Comparison of ENCODE assay signal across 8 mouse cellular contexts in genomic region chr15:99668881-99669280, GRCm38 (mm10). TPM values are rescaled to one million over a fixed set of nuclear protein-coding genes. Genes with fewer than 3 reads are reported as not detected.
DNase-seq lines count a peak whose midpoint lies in the region; ATAC-seq and TF ChIP-seq lines count a peak whose summit lies in the region.

No protein-coding gene starts in this region.

- 9% methylated on average over 12 of the region's 12 CpGs for WGBS in bone marrow, adult 2 months
- 3% methylated on average over 12 of the region's 12 CpGs for WGBS in heart, postnatal 0 days

- H3K4me2 ChIP-seq in CH12.LX (ENCODE audit: insufficient read depth, low read depth, poor library complexity, severe bottlenecking): no peak overlapping the region
- H3K4me2 ChIP-seq in heart, postnatal 0 days (ENCODE audit: low read depth, low read length): no peak overlapping the region

- H3K9me3 ChIP-seq in CH12.LX (replicated peaks; ENCODE audit: low read length): peaks cover 4% of the 10 kb centered on the region
- no peaks in the 10 kb centered on the region for H3K9me3 ChIP-seq in heart, postnatal 0 days (replicated peaks; ENCODE audit: control insufficient read depth, low read length)

- no peak for TF ChIP-seq EP300 in CH12.LX (IDR thresholded peaks at IDR 0.05; ENCODE audit: low read length)
- TF ChIP-seq EP300 in heart, postnatal 0 days (IDR thresholded peaks at IDR 0.05; ENCODE audit: low read depth): no peak

- ATAC-seq in heart, postnatal 0 days (ENCODE audit: insufficient read depth, low read depth): peak; percentile 42; the same call in 1 of the 2 replicates

- TF ChIP-seq POLR2A in CH12.LX (IDR thresholded peaks at IDR 0.05; ENCODE audit: low read depth, low read length): no peak
- no peak for TF ChIP-seq POLR2A in bone marrow, adult 2 months (IDR thresholded peaks at IDR 0.05; ENCODE audit: borderline replicate concordance, control insufficient read depth, low read depth, low read length)

- H3K4me1 ChIP-seq in CH12.LX (ENCODE audit: control insufficient read depth in 1 of 2, insufficient read depth in 2 of 2): peaks cover 0 to 14% of the 10 kb centered on the region in 2 experiments; a peak in 2 of 4 replicates
- peaks cover 3% of the 10 kb centered on the region for H3K4me1 ChIP-seq in bone marrow, adult 2 months (ENCODE audit: control insufficient read depth, insufficient read depth, low read length)
- H3K4me1 ChIP-seq in heart, postnatal 0 days (ENCODE audit: control insufficient read depth, insufficient read depth): peaks cover 13% of the 10 kb centered on the region; the same call in 1 of the 2 replicates

- in situ Hi-C loops in CH12.LX (cut with MboI; ENCODE audit: low pct_ligation_motif_present, low pct_unique_long_range_greater_than_20kb, low sequenced_read_pairs): loop anchor here (5.0 kb wide), 1 partner anchor 72 kb away; no protein-coding TSS in a partner anchor

- peak; percentile 92 to 98 for TF ChIP-seq CTCF in CH12.LX (conservative IDR thresholded peaks at IDR 0.05 in 1 of 2, IDR thresholded peaks at IDR 0.05 in 1 of 2; ENCODE audit: low read depth in 2 of 2, low read length in 2 of 2)
- peak; percentile 89 for TF ChIP-seq CTCF in bone marrow, adult 2 months (IDR thresholded peaks at IDR 0.05; ENCODE audit: control insufficient read depth, insufficient read depth, low read length)
- TF ChIP-seq CTCF in heart, postnatal 0 days (IDR thresholded peaks at IDR 0.05; ENCODE audit: low read depth): peak; percentile 95
- peak; percentile 100 for TF ChIP-seq CTCF in layer of hippocampus, adult 2 months (conservative IDR thresholded peaks at IDR 0.05)

- no peak overlapping the region for H3K27ac ChIP-seq in CH12.LX (ENCODE audit: insufficient read depth, low read depth)
- H3K27ac ChIP-seq in bone marrow, adult 2 months (ENCODE audit: control insufficient read depth, insufficient read depth, low read depth, low read length, poor library complexity): no peak overlapping the region
- no peak overlapping the region for H3K27ac ChIP-seq in heart, postnatal 0 days (ENCODE audit: low read depth)
- H3K27ac ChIP-seq in layer of hippocampus, adult 2 months: no peak overlapping the region

- H3K27me3 ChIP-seq in CH12.LX (replicated peaks): peaks cover 71% of the 10 kb centered on the region
- peaks cover 77% of the 10 kb centered on the region for H3K27me3 ChIP-seq in heart, postnatal 0 days (ENCODE audit: control insufficient read depth, insufficient read depth, low read length)

- H3K79me2 ChIP-seq in CH12.LX (replicated peaks; ENCODE audit: control insufficient read depth, extremely low read depth, insufficient read depth, poor library complexity, severe bottlenecking): no peaks in the 10 kb centered on the region

- DNase-seq in CH12.LX (ENCODE audit: extremely low read depth): peak; percentile 61
- peak; percentile 37 for DNase-seq in fibroblast of lung, adult 2 months (ENCODE audit: low read depth)
- DNase-seq in heart, postnatal 0 days (ENCODE audit: low spot score): peak; percentile 67
- peak; percentile 58 to 72 for DNase-seq in layer of hippocampus, adult 2 months (ENCODE audit: low spot score in 2 of 2)
- peak; percentile 79 for DNase-seq in lung, postnatal 25 days (ENCODE audit: low spot score)
- DNase-seq in retina, embryonic 14.5 days (ENCODE audit: low spot score): peak; percentile 87
- DNase-seq in thymus, postnatal 4 days: peak; percentile 86

- dilution Hi-C loops in CH12.LX (cut with MboI; ENCODE audit: extremely low pct_ligation_motif_present, extremely low pct_unique_long_range_greater_than_20kb, low sequenced_read_pairs): no loop called here

- no peak overlapping the region for H3K9ac ChIP-seq in CH12.LX (ENCODE audit: insufficient read depth, low read depth)
- no peak overlapping the region for H3K9ac ChIP-seq in heart, postnatal 0 days (replicated peaks; ENCODE audit: low read depth, low read length)

- peak; percentile 83 for TF ChIP-seq RAD21 in CH12.LX (IDR thresholded peaks at IDR 0.05; ENCODE audit: low read depth, low read length)

- H3K4me3 ChIP-seq in CH12.LX (replicated peaks in 1 of 3; ENCODE audit: low read depth in 2 of 3, low read length in 2 of 3, poor library complexity in 1 of 3): no peak overlapping the region
- H3K4me3 ChIP-seq in bone marrow, adult 2 months (replicated peaks; ENCODE audit: control insufficient read depth, low read depth, low read length): no peak overlapping the region
- no peak overlapping the region for H3K4me3 ChIP-seq in heart, postnatal 0 days (ENCODE audit: low read depth, low read length)
- no peak overlapping the region for H3K4me3 ChIP-seq in layer of hippocampus, adult 2 months

- H3K36me3 ChIP-seq in CH12.LX (replicated peaks in 1 of 2; ENCODE audit: control insufficient read depth in 1 of 2, insufficient read depth in 1 of 2, low read length in 1 of 2): no peaks in the 10 kb centered on the region
- no peaks in the 10 kb centered on the region for H3K36me3 ChIP-seq in heart, postnatal 0 days (replicated peaks; ENCODE audit: control insufficient read depth, insufficient read depth, low read length)

TF ChIP-seq in CH12.LX, 34 proteins besides CTCF, POLR2A, EP300 and RAD21:
- peak; percentile 37; the same call in 1 of the 2 replicates for TF ChIP-seq MXI1 (IDR thresholded peaks at IDR 0.05; ENCODE audit: low read depth, low read length)
- TF ChIP-seq IRF4 (IDR thresholded peaks at IDR 0.05; ENCODE audit: low read depth, low read length): peak; percentile 15; the same call in 1 of the 2 replicates
- peak; percentile 99 for TF ChIP-seq SMC3 (IDR thresholded peaks at IDR 0.05; ENCODE audit: low read depth, low read length)
- peak; percentile 76 for TF ChIP-seq ZC3H11A (IDR thresholded peaks at IDR 0.05; ENCODE audit: low read depth, low read length)
- TF ChIP-seq ELF1 (IDR thresholded peaks at IDR 0.05; ENCODE audit: low read depth, low read length): no peak; the same call in 1 of the 2 replicates
- peak; percentile 33; the same call in 1 of the 2 replicates for TF ChIP-seq NELFE (IDR thresholded peaks at IDR 0.05; ENCODE audit: low read depth, low read length)

RNA-seq across cellular contexts. Expression of gene Asic1, which starts 1.3 kb away (rescaled TPM):
- total RNA-seq in CH12.LX (2012; rRNA removed): 0.46 and 0.47 TPM in 2 replicates
- total RNA-seq in CH12.LX (2014; rRNA removed): not detected in 2 replicates
- polyA plus RNA-seq in CH12.LX (2012; ENCODE audit: insufficient read length, low read depth): 0.80 and 0.94 TPM in 2 replicates
- 4.7 TPM in 1 of 2 replicates, not detected in the other for polyA plus RNA-seq in bone marrow, adult 2 months (2011; ENCODE audit: insufficient read depth, insufficient read length, low replicate concordance, missing spikeins)
- 0.11 and 0.93 TPM in 2 replicates for total RNA-seq in heart, postnatal 0 days (2014; rRNA removed; ENCODE audit: low replicate concordance)
- 1.1 and 1.3 TPM in 2 replicates for polyA plus RNA-seq in heart, postnatal 0 days (2015; fragmentation: Nextera tagmentation; extraction: Ambion mirVana)
- total RNA-seq in layer of hippocampus, adult 2 months (2021): 10 to 100 TPM; 33.9 to 37.3 TPM

RNA-seq across cellular contexts. Expression of gene Racgap1, which starts 17.4 kb away (rescaled TPM):
- total RNA-seq in CH12.LX (2012; rRNA removed) (97.9 and 108 TPM in 2 replicates), CH12.LX (2014; rRNA removed) (130 and 143 TPM in 2 replicates)
- polyA plus RNA-seq in CH12.LX (2012; ENCODE audit: insufficient read length, low read depth): 131 and 151 TPM in 2 replicates
- 57.9 and 66.4 TPM in 2 replicates for polyA plus RNA-seq in bone marrow, adult 2 months (2011; ENCODE audit: insufficient read depth, insufficient read length, low replicate concordance, missing spikeins)
- total RNA-seq in heart, postnatal 0 days (2014; rRNA removed; ENCODE audit: low replicate concordance): 59.2 and 124 TPM in 2 replicates
- 34.5 and 36.8 TPM in 2 replicates for polyA plus RNA-seq in heart, postnatal 0 days (2015; fragmentation: Nextera tagmentation; extraction: Ambion mirVana)
- total RNA-seq in layer of hippocampus, adult 2 months (2021): 1 to 10 TPM; 5.0 to 5.2 TPM

RNA-seq across cellular contexts. Expression of gene Smarcd1, which starts 33.0 kb away (rescaled TPM):
- 17.9 and 19.9 TPM in 2 replicates for total RNA-seq in CH12.LX (2012; rRNA removed)
- 10.5 and 12.5 TPM in 2 replicates for total RNA-seq in CH12.LX (2014; rRNA removed)
- polyA plus RNA-seq in CH12.LX (2012; ENCODE audit: insufficient read length, low read depth): 56.5 and 69.9 TPM in 2 replicates
- polyA plus RNA-seq in bone marrow, adult 2 months (2011; ENCODE audit: insufficient read depth, insufficient read length, low replicate concordance, missing spikeins): 10.1 and 10.7 TPM in 2 replicates
- total RNA-seq in heart, postnatal 0 days (2014; rRNA removed; ENCODE audit: low replicate concordance): 28.4 and 35.7 TPM in 2 replicates
- 16.8 and 20.0 TPM in 2 replicates for polyA plus RNA-seq in heart, postnatal 0 days (2015; fragmentation: Nextera tagmentation; extraction: Ambion mirVana)
- 100 to 1,000 TPM; 118 to 123 TPM for total RNA-seq in layer of hippocampus, adult 2 months (2021)

RNA-seq across cellular contexts. Expression of gene Gm17349, which starts 36.4 kb away (rescaled TPM):
- total RNA-seq in CH12.LX (2012; rRNA removed): 2.1 and 2.9 TPM in 2 replicates
- not detected in 2 replicates for total RNA-seq in CH12.LX (2014; rRNA removed)
- polyA plus RNA-seq in CH12.LX (2012; ENCODE audit: insufficient read length, low read depth): not detected in 2 replicates
- polyA plus RNA-seq in bone marrow, adult 2 months (2011; ENCODE audit: insufficient read depth, insufficient read length, low replicate concordance, missing spikeins): not detected in 2 replicates
- not detected in 2 replicates for total RNA-seq in heart, postnatal 0 days (2014; rRNA removed; ENCODE audit: low replicate concordance)
- not detected in 2 replicates for polyA plus RNA-seq in heart, postnatal 0 days (2015; fragmentation: Nextera tagmentation; extraction: Ambion mirVana)
- total RNA-seq in layer of hippocampus, adult 2 months (2021): 1 to 10 TPM; 3.9 to 7.1 TPM

RNA-seq across cellular contexts. Expression of gene Gpd1, which starts 48.4 kb away (rescaled TPM):
- total RNA-seq in CH12.LX (2012; rRNA removed) (0.17 and 0.25 TPM in 2 replicates), CH12.LX (2014; rRNA removed) (0.12 and 0.24 TPM in 2 replicates)
- polyA plus RNA-seq in CH12.LX (2012; ENCODE audit: insufficient read length, low read depth): 0.26 and 0.56 TPM in 2 replicates
- 6.6 and 9.3 TPM in 2 replicates for polyA plus RNA-seq in bone marrow, adult 2 months (2011; ENCODE audit: insufficient read depth, insufficient read length, low replicate concordance, missing spikeins)
- total RNA-seq in heart, postnatal 0 days (2014; rRNA removed; ENCODE audit: low replicate concordance): 8.7 and 16.4 TPM in 2 replicates
- 9.0 and 9.9 TPM in 2 replicates for polyA plus RNA-seq in heart, postnatal 0 days (2015; fragmentation: Nextera tagmentation; extraction: Ambion mirVana)
- total RNA-seq in layer of hippocampus, adult 2 months (2021): 100 to 1,000 TPM; 142 to 148 TPM

Comparison
In these comparisons a context has a peak if more than half of its experiments do, and no peak if none do; other contexts are left out.
1. DNase-seq: peak in every context shown above with its lines; median percentile 87 in retina, embryonic 14.5 days; 86 in thymus, postnatal 4 days; 79 in lung, postnatal 25 days; 67 in heart, postnatal 0 days; 65 in layer of hippocampus, adult 2 months; 61 in CH12.LX; 37 in fibroblast of lung, adult 2 months.
2. RNA of gene Asic1, which starts 1.3 kb away (total RNA-seq): 33.9 to 37.3 TPM in layer of hippocampus, adult 2 months; 0.46 to 0.47 TPM in CH12.LX and 0.11 to 0.93 TPM in heart, postnatal 0 days; every median in the first group is over 10 times any median in the second.
3. Peak in every context shown above with its lines, with median percentiles within 50 percentile points of each other: CTCF ChIP-seq.